Mouse (Mus musculus) inflammation-experienced regulatory T-cells, adult 6 months (primary cell): ENCODE measurements around the gene Sh3bp2. TPM values are rescaled to one million over a fixed set of nuclear protein-coding genes. Genes with fewer than 3 reads are reported as not detected.

ENCODE experiments used
- polyA plus RNA-seq, 3 experiments: library from polyadenylated mRNA; unstranded; fragments of 100-300 nt; shearing (Covaris generic); gene quantifications; one replicate each; pipeline ENCODE4 v1.2.1; 2017

Gene Sh3bp2
- polyA plus RNA-seq, 3 experiments from 2014 or later: 4.0 to 15.0 (median 10.2) TPM

Other genes with a start within 250 kb of the Sh3bp2 start
- 1 to 10 TPM; 1.5 to 5.6 (median 4.6) TPM for gene Zfyve28, start 237.4 kb upstream of the Sh3bp2 start, polyA plus RNA-seq
- gene Cfap99, start 237.2 kb upstream of the Sh3bp2 start, polyA plus RNA-seq: not detected
- 100 to 1,000 TPM; 104 to 122 (median 113) TPM for gene Rnf4, start 189.5 kb upstream of the Sh3bp2 start, polyA plus RNA-seq
- 10 to 100 TPM; 10.8 to 19.8 (median 14.9) TPM for gene Fam193a, start 155.9 kb upstream of the Sh3bp2 start, polyA plus RNA-seq
- 10 to 100 TPM; 19.0 to 32.4 (median 27.2) TPM for gene Tnip2, start 11.8 kb upstream of the Sh3bp2 start, polyA plus RNA-seq
- gene Add1, start 47.8 kb downstream of the Sh3bp2 start, polyA plus RNA-seq: 100 to 1,000 TPM in 1 of 3 experiments, 10 to 100 TPM in 2; 91.1 to 101 (median 93.7) TPM
- gene Mfsd10, start 111.4 kb downstream of the Sh3bp2 start, polyA plus RNA-seq: 10 to 100 TPM; 49.8 to 63.6 (median 54.7) TPM
- gene Nop14, start 134.3 kb downstream of the Sh3bp2 start, polyA plus RNA-seq: 10 to 100 TPM; 16.9 to 31.0 (median 26.0) TPM
- 10 to 100 TPM in 1 of 3 experiments, 1 to 10 TPM in 2; 2.9 to 14.0 (median 4.4) TPM for gene Grk4, start 134.5 kb downstream of the Sh3bp2 start, polyA plus RNA-seq
- 10 to 100 TPM; 12.5 to 30.3 (median 25.3) TPM for gene Htt, start 235.9 kb downstream of the Sh3bp2 start, polyA plus RNA-seq